Mouse (Mus musculus) left cerebral cortex, adult 6 months (tissue): ENCODE data around the gene Lrrc32. TPM values are rescaled to one million over a fixed set of nuclear protein-coding genes. Genes with fewer than 3 reads are reported as not detected.

ENCODE experiments used
- long read RNA-seq, 2 experiments: library from polyadenylated mRNA; unstranded; transcript quantifications; one replicate each; pipeline ENCODE4 v2.0.0; 2019 to 2020
- polyA plus RNA-seq: library from polyadenylated mRNA; unstranded; fragments of <200 nt; fragmentation: Nextera tagmentation; gene quantifications from 2 replicates; pipeline ENCODE4 v1.2.3, GENCODE M21; 2021

Gene Lrrc32
- polyA plus RNA-seq, result 2.1 and 2.5 TPM in 2 replicates
- long read RNA-seq, experiment 1, full-length matches to known transcripts, result 3 of 7 reads
- long read RNA-seq, experiment 1, partial matches to known transcripts, result 0 of 7 reads
- long read RNA-seq, experiment 1, other reads (novel, unspliced or antisense), result 4 of 7 reads
- long read RNA-seq, experiment 2, full-length matches to known transcripts, result 2 of 3 reads
- long read RNA-seq, experiment 2, partial matches to known transcripts, result 0 of 3 reads
- long read RNA-seq, experiment 2, other reads (novel, unspliced or antisense), result 1 of 3 reads

DNA sequence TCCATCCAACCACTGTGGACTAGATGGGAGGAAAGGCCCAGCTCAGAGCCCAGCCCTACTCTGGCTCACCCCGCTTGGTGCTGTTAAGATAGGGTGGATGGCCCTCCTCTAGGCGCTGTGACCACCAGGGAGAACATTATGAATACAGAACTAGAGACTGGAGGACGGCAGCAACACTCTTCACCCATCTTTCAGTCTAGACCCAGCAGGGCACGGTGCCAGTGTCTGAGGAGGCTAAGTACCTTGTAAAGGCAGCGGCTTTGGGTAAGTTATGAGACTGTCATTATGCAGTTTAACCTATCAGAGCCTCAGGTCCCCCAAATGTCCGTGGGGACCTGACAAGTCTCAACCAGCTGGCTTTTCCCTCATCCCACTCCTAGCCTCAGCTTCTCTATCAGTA lies at the start of gene Lrrc32:
Gene Lrrc32 (plus strand): TSS at position 153 of the 400 bp plus-strand sequence.

GRCm38 (mm10) chr7:98439956-98440466 lies 49.1 kb upstream of the Lrrc32 start, which contains the start of gene Gucy2d:
Gene Gucy2d (plus strand): TSS chr7:98440416.

Other genes starting within 250 kb of the Lrrc32 start
- 13.9 and 16.4 TPM in 2 replicates for gene Acer3, start 168.1 kb upstream of the Lrrc32 start, polyA plus RNA-seq
- gene Tsku, start 128.0 kb upstream of the Lrrc32 start, polyA plus RNA-seq, result 2.1 and 2.2 TPM in 2 replicates
- gene Gucy2d, start 48.9 kb upstream of the Lrrc32 start, polyA plus RNA-seq, result not detected in 2 replicates
- 15.3 and 16.0 TPM in 2 replicates for gene Emsy, start 167.5 kb downstream of the Lrrc32 start, polyA plus RNA-seq
- gene Thap12, start 213.8 kb downstream of the Lrrc32 start, polyA plus RNA-seq, result 8.5 and 17.4 TPM in 2 replicates